Mouse (Mus musculus) layer of hippocampus, postnatal 14 days (tissue): ENCODE measurements at regions not wholly inside any gene's neighbourhood (a gene's known extent, or its start where the extent isn't known, plus 50 kb on each side); places are given as distances from the start of the nearest gene placed in this dataset.
A peak's percentile ranks its signal among the peaks of the same experiment; 100 is the strongest.

ENCODE experiments used
- DNase-seq, 2 experiments: peaks; one replicate each; pipeline ENCODE4 v3.0.0; 2021 to 2022; ENCODE audit warnings: low spot score in 2 of 2, mixed read lengths in 1 of 2

DNA sequence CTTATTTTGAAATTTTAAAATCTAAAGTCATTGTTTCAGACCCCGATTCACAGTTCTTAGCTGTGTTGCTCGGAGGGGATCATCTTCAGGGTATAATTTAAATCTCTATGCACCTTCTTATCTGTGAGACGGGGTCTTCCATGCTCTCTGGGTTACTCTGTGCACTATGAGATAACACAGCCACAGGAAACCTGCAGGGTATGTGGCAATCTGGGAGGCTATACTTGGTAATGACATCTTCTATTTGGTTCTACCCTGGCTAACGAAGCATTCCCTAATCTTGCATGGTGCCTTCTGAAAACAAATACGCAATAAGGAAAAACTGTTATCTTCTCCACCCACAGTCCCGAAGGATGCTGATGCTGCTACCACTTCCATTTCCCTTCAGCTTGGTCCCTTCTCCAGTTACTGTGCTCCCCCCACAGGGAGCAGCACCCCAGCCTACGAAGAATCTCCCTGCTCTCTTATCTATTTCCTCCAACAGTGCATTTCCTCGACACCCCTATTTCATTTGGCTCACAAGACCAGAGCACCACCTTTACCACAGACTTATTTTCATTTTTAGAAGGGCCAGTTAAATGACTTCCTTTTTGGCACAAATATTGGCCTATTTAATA, 378.2 kb downstream of the Gm9195 start:
- no peak for DNase-seq

DNA sequence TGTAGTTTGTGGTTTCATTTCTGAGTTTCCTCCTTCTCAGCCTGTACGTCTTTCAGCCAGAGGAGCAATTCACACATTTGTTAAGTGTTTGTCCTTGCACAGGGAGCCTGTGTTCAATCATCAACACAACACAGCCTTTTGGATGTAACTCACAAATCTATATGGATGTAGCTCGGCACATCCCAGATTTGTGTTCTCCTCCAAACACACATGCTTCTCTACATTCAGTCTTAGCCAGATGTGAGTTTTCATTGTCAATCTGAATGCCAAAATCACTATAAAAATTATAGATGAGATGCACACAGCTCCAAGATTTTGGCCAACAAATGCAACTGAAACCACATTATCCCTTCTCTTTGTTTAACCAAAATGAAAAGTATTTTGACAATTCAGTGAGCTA, 380.9 kb downstream of the Gm9195 start:
- DNase-seq: no peak

- DNase-seq: no peak
These were observed 400.1 kb downstream of the Gm9195 start for GRCm38 (mm10) chr14:72091579-72091978.

GRCm38 (mm10) chr14:72081473-72081872, 410.2 kb downstream of the Gm9195 start:
- no peak for DNase-seq

- DNase-seq: no peak
These were observed 427.4 kb downstream of the Gm9195 start for GRCm38 (mm10) chr14:72064111-72064812.

DNA sequence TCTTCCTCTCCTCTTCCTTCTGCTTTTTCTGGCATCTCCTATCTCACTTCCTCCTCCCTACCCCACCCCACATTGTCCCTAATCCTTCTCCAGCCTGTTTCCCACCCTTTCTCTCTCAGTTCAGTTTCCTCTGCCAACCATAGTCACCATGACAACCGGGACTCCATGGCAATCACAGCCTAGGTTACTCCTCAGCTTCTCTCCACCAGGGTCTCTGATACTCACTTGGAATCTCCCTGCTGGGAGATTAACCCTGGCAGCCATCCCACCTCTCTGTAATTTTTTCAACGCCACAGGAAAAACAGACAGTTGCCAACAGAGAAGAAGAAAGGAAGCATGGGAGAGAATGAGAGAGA, 448.8 kb downstream of the Gm9195 start:
- DNase-seq: peak; percentile 46 to 60

DNA sequence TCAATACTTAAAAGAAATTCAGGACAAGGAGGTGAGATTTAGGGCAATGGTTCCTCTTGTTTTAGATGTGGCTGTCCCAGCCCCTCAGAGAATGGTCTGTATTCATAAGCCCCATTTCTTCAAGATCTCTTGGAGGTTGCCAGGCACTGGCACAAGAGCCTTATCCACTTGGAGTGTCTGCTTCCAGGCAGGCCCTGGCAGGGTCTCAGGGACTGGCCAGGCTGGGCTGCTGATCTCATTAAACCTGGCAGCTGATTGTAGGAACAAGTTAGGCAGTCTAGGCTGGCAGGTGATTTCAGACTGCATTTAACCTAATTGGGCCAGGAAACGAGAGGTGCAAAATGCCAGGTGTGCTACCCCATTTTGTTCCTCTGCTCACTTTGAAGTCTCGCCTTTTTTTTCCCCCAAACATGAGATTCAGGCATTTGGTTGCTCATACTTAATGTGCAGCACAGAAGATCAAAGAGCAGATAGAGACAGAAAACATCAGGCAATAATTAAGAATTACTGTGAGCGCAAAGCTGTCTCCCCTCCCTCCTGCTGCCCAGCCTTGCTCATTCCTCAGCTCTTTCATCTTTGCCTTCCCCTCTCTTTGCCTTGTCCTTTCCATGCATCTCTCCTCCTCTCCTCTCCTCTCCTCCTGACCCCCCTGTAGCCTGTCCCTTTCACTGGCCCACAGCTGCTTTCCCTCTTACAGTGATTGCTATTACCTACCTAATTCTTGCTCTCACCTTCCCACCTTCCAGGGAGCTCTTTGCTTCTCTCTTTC, 449.3 kb downstream of the Gm9195 start:
- peak; percentile 23 to 65 for DNase-seq

GRCm38 (mm10) chr14:72030396-72030795, 461.2 kb downstream of the Gm9195 start:
- DNase-seq: no peak

DNA sequence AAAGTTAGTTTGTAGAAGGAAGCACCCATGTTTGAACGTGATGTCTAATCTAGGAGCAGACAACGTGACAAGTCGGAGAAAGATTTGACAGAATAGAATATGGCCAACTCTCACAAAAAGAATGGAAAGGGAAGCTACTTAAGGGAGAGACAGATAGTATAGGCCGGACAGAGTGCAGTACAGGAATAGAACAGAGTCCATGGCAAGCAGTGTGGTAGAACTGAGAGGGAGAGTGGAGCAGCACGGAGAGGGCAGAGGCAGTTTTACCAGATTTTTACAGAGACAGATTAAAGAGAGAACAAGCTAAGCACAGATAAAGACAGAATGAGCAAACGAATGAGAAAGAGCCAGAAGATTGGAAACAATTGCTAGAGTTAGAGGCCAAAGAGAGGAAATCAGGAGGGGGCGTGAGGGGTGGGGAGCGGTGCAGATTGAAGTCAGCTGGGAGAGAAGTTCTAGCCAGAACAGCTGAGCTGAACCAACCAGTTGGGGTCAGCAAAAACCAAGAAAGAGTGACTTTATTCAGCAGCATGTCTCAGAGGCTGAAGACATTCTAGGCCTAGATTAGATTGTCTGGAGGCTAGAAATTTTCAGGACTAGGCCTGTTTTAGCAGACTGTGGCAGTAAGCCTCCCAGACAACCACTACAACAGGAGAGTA, 464.1 kb downstream of the Gm9195 start:
- DNase-seq: no peak

- DNase-seq: no peak
These were observed 487.3 kb downstream of the Gm9195 start for GRCm38 (mm10) chr14:72004371-72004770.

GRCm38 (mm10) chr14:72002205-72003138, 489.2 kb downstream of the Gm9195 start:
- no peak for DNase-seq

- DNase-seq: no peak
These were observed 518.6 kb downstream of the Gm9195 start for GRCm38 (mm10) chr14:71973016-71973415.

DNA sequence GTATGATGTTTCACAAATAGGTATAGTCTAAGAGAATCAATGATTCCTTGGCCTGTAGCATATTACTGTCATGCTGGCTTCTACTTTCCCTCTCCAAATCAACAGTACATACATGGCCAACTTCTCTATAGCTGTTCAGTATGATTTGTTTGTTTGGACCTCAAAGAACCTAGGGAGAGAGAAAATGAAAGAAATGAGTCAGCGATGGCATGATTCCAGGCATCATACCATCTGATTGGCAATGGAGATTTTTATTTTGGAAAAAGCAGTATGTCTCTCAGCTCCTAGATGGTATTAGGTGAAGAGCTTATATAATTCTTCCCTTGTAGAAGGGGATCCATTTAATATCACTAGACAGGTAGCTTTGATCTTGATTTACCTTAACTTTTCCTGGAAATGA, 519.1 kb downstream of the Gm9195 start:
- DNase-seq: no peak

- no peak for DNase-seq
These were observed 524.0 kb downstream of the Gm9195 start for GRCm38 (mm10) chr14:71967646-71968045.

DNA sequence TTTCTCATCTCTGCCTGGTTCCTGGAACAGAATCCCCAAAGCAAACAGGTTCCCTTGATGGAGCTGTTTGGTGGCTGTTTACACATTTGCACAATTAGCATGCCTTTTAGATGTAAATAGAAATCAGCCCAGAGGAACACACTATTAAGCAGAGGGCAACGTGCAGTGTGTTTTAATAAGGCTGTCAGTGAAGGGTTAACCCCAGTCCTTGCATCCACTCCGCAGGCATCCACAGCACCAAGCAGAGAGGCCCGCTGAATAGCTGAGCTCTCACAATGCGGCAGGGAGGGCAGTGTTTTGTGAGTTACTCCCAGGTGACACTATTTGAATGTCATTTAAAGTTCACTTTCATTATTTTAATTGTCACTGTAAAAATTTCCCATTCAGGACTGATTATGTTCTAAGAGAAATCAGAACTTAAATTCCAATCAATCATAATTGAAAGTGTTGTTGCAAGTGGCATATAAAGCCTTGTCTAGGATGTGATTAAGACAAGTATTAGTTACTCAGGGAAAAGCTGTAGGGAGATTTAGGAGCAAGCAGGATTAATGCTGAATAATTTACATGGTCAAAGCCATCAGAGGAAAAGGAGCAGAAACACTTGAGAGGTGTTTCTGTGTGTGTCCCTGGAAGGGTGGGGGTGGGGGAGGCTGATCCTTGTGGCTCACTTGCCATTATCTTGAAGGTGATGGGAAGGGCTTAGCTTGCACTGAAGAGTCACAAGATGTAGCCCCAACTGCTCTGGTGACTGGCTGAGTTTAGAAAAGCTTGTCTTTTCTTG, 528.1 kb downstream of the Gm9195 start:
- DNase-seq: no peak

DNA sequence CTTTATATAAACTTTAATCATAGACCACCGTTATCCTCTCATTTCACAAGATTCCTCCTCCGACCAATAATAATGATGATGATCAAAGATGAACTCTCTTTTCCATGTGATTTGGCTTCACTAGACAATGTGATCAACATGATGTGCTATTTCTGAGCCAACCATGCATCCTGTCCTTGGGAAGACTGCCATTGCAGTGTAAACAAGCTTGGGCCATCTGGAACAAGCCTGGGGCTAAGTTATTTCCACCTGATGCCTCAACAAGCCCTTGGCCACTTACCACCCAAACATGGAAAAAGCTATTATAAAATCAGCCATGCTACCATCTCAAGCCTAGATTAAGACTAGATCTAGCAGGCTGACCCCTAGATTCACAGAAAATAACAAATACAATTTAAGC, 542.9 kb downstream of the Gm9195 start:
- DNase-seq: peak in 1 of 2 experiments; percentile 13

DNA sequence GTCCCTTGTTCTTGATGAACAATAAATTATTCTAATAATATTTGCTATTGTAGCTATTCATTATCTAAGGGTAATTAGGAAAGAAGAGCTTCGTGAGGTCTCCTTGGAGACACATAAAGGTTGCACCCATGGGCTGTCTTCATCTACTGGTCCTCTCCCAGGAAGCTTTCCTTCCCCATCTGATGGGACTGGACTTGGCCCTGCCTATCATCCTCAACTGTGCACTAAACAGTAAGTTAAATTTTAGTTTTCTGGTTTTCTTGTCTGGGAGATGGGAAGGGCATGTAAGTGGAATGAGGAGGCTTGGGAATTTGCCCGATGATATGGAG, 554.5 kb downstream of the Gm9195 start:
- DNase-seq: no peak

GRCm38 (mm10) chr14:71936373-71937156, 555.1 kb downstream of the Gm9195 start:
- no peak for DNase-seq

DNA sequence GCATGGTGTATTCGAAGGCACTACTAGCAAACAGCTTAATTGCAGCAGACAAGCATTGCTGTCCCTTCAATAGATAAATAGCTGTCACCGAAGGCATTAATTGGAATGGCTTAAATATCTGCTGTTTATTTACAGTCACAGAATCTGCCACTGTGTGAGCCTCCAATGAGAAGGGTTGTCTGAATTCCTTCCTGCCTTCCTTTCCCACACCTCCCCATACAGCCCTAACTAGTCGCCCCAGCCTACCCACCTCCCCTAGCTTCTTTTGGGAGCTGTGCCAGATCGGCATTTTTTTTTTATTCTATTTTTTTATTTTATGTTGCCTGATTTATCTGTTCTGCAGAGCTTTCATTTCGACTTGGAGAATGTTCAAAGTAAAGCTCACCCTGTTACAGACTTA, 575.7 kb downstream of the Gm9195 start:
- DNase-seq: no peak
